Mouse (Mus musculus) urinary bladder, postnatal 36 days (tissue): ENCODE data around the gene Gm10203.
A peak's percentile ranks its signal among the peaks of the same experiment; 100 is the strongest.
"Not testable (repeated sequence)": the region's sequence is repeated elsewhere in the genome, so short reads cannot be mapped to it uniquely, and the experiment has no call there.

Experiments used
- DNase-seq, 2 experiments: peaks; one replicate each; pipeline ENCODE4 v3.0.0; 2022; ENCODE audit warnings: low spot score in 2 of 2, mixed read lengths in 1 of 2

Gene Gm10203

DNA sequence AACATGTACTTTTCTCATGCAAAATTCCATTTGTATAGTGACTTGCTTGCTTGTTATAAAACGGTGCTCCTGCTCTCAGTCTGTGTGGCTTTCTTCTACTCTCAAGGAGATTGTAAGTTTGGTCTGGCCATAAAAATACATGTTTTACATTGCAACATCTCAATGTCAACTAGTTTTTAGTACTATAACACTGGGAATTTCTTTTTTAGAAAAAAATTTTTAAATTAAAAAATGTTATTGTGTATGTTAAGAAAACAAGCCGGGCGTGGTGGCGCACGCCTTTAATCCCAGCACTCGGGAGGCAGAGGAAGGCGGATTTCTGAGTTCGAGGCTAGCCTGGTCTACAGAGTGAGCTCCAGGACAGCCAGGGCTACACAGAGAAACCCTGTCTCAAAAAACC lies at the start of gene Gm10203:
TSS of gene Gm10203 (plus strand) at position 301 of the 400 bp plus-strand sequence.
- DNase-seq, result not testable (repeated sequence)

DNA sequence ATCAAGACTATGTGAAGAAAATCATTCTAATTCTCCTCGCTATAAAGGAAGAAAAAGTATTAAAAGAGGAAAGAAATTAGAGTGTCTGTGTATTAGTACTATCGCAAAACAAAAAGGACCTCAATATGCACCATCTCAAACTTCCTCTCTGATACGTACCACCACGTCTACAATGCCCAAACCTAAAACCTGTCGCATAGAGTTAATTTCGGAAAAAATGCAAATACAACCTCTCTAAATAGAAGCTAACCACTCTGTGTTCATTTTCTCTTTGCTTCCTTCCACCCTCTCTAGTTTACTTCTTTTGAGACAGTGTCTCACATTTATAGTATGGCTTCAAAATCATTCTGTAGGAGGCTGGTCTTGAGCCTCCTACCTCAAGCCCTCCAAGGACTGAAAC lies 37.6 kb upstream of the Gm10203 start:
- no peak for DNase-seq

DNA sequence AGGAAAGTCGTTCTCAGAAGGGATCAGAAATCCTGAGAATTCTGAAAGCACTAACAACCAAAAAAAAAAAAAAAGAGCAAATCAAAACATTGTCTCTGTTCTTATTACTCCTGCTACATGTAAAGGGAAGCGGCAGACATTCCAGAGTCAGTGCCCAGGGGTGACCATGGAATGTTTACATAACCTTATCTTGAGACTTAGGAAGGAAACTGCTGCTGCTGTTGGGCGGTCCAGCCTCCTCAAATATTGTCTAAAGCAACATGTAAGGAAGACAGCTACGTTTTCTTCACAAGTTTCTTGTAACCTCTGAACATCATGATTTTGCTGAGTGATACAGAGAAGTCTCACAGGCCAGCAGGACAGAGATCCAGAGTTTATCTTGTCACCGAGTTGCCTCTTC lies 36.5 kb upstream of the Gm10203 start:
- DNase-seq, result no peak

DNA sequence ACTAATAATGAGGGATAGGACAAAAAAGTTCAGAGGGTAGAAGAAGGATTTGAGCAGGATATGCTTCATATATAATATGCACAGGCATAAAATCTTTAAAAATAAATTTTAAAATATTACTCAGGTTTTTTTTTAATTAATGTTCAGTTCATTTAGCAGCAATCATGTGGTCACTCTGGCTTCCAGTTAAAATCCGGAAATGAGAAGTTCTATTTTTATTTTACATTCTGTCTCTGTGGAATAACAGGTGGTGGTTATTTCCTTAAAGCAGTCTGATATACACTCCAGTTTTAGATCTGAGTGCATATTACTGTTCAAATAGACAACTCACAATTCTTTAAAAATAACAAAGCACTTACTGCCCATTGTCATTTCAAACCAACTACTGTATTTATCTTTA lies 35.4 kb upstream of the Gm10203 start:
- DNase-seq, result no peak

DNA sequence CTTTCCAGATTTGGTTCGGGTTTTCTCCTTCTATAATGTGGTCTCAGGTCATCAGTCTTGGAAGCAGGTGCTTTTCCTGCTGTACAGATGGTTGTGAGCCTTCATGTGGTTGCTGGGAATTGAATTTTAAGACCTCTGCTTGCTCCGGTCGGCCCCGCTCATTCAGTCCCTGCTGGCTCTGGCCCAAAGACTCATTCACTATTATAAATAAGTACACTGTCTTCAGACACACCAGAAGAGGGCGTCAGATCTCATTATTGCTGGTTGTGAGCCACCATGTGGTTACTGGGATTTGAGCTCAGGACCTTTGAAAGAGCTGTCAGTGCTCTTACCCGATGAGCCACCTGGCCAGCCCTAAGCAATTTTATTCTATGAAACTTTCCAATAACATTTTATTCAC lies 34.6 kb upstream of the Gm10203 start:
- no peak for DNase-seq

DNA sequence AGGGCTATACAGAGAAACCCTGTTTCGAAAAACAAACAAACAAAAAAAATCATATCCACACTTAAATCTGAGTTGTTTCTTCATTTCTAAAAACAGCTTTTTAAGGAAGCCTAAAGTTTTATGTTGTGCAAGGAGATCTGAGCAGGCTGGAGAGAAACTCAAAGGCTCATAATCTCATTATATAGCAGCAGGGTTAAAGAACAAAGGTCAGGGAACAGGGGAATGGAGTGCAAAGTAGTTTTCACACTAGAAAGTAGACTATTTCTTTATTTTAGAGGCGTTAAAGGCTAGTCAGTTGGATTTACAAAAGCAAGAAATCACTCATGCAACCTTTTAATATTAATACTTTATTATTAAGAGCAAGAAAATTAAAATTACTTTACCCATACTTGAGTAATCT lies 33.7 kb upstream of the Gm10203 start:
- no peak for DNase-seq

DNA sequence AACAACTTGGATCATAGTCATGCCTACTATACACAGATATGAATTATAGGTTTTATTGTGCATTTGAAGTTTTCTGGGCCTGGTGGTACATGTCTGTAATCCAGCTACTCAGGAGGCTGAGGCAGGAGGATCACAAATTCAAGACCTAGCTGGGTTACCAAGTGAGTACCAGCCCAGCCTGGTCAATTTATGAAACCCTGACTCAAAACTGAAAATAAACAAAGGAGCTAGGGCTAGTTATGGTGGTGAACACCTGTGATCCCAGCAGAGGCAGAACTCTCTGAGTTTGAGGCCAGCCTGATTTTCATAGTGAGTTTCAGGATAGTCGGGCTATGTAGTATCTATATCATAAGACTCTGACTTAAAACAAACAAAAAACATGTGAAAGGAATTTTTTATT lies 32.7 kb upstream of the Gm10203 start:
- no peak for DNase-seq

DNA sequence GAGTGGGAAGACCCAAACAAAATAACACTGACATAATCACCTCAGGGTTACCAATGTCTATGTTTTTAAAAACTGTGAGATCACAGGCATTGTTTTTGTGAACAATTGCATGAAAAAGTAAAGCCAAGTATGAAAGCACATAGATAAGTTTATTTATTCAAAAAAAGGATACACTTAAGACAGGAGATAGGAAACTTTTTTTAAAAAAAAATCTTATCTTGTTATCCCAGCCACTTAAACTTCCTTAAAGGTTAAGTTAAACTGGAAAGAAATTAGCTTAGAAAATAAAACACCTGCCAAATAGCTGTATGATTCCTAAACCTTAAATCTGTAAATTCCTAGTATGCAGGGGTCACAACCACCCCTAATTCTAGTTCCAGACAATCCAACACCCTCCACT lies 31.0 kb upstream of the Gm10203 start:
- no peak for DNase-seq

DNA sequence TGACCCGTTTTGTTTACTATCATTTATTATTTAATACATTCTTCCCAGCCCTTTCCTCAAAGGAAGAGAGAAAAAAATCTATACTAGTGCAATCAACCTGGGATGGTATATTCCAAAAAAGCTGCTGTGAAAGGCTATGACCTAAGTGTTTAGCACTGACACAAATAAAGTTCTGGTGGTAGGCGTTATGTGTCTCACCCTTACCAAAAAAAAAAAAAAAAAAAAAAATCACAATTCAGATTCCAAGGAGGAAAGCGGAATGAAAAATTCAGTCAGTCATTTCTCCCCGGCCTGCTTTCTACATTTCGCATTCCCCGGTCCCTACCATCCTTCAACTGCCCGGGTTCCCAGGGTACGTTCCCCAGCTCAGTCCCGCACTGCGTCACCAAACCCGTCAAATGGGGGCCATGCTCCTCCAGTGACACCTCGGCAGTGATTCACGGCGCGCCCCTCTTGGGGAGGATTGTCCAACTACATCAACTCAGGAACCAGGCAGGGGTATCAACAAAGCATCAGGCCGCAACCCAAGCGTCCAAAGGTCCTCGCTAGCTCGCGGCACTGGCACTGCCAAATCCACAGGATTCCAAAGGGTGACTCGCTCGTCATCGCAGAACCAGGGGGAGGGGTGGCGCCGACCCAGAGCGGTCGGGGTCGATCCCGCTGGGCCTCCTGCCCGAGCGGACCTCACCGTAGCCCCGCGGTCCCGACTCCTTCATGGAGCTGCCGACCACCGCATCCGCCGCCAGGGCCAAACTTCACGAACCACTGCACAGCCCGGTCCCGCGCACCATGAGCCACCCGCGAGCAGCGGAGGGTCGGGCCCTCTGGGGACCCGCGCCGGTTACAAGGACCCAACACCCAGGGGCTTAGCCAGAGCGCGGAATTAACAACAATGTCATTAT lies 29.5 kb upstream of the Gm10203 start:
- DNase-seq, result peak; percentile 39 to 48

DNA sequence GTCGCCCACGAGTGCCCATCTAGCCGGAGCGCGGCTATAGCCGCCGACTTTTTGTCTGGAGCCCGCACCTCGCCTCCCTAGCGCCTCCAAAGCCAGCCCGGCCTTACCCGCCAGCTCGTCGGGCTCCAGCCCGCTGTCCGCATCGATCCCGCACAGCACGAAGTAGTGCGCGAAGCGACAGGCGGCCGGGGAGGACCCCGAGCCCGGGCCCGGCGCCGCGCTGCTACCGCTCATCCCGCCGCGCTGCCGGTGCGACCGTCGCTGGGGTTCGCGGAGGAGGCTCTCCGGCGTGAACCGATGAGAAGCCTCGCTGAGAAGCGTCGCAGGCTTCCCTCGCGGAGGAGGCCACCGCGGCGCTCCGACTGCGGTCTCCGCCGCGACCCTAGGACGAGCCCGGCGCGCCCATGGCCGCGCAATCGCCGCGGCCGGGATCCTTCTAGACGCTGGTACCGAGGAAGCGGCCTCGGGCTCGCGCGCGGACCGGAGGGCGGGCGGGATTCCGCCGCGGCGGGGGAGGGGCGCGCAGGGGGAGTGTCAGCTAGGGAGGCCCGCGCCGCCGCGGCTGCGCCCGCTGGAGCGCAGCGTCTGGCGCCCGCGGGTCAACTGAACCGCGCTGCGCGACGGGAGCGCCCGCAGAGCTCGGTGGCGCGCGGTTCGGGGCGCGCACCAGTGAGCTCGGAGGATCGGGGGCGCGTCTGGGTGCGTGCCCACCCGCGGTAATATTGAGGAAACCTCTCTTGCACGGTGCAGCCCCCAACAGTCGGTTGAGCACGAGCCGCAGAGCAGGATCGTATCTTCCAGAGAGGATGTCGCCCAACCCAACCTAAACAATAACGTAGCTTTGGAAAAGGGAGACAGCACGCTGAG lies 28.7 kb upstream of the Gm10203 start, which contains the start of gene Dennd5b:
TSS of gene Dennd5b (minus strand) at position 605 of the 867 bp plus-strand sequence.
- DNase-seq, result peak; percentile 75 to 83

DNA sequence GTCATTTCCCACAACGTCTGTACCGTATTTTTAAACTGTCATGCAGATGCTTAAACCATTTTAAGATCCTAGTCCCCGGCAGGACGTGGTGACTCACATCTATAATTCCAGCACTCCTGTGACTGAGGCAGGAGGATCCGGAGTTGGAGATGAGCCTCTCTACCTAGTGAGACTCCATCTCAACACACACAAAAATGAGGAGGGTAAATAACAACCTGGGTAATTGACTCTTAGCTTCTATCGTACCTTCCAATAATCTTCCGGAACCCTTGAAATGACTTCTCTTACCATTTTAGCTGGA lies 28.1 kb upstream of the Gm10203 start:
- DNase-seq, result no peak

DNA sequence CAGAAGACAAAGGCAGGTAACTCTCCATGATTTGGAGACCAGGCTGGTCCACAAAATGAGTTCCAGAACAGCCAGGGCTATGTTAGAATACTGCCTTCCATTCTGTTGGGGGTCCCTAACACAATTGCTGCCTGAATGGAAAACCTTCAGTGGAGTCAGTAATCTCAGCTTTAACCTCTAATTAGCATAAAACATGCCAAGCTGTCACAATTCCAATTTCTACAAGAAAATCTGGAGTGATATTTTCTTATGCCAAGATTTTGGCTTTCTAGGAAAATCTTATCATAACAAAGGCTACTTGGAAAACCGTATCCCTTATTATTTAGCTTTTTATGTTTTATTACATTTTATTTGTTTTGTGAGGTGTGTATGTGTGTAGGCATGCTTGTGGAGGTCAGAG lies 26.5 kb upstream of the Gm10203 start:
- DNase-seq, result no peak

DNA sequence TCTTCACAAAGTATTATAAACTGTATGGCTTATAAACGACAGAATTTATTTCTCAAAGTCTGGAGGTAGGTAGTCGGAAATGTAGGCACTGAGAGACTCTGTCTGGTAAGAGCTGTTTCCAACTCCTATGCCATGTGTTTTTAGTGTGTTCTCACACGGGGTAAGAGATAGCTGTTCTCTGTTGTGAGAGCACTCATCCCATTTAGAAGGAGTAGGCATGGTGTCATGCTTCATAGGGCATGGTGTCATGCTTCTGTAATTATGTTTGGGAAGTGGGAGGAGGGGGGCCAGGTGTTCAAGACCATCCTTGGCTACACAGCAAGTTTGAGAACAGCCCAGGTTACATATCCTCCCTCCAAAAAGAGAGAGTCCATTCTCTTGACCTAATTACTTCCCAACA lies 22.4 kb upstream of the Gm10203 start:
- DNase-seq, result no peak

DNA sequence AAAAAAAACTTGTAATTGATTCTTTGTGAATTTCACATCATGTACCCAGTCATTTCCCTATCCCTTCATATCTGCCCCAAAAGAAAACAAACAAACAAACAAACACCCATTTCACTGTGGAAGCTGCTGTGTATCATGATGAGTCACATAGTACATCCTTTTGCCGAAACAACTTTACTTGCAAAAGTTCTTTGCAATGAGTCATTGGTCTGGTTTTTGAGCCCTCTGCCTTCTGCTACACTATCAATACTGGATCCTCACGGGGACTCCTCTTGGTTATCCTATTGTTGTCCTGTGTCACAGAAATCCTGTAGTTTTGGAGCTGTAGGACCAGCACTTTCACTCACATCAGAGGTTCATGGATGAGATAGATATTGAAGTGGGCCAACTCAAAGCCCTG lies 21.1 kb upstream of the Gm10203 start:
- no peak for DNase-seq

DNA sequence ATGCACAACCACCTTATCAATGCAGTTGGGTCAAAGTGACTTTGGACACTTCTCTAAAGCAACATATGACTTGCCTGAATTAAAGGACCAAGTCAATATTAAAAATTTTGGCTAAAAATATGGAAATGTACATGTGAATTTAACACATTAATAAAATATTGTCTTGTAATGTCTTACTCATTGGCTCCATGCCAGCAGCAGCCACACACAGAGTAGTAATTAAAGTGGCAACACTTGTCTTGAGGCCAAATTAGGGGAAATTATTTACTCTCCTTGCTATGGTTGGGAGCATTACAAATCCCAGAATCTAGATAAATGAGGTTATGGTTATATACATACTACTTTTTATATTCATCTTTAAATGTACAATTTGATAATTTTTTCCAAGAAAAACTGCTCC lies 13.0 kb upstream of the Gm10203 start:
- no peak for DNase-seq

DNA sequence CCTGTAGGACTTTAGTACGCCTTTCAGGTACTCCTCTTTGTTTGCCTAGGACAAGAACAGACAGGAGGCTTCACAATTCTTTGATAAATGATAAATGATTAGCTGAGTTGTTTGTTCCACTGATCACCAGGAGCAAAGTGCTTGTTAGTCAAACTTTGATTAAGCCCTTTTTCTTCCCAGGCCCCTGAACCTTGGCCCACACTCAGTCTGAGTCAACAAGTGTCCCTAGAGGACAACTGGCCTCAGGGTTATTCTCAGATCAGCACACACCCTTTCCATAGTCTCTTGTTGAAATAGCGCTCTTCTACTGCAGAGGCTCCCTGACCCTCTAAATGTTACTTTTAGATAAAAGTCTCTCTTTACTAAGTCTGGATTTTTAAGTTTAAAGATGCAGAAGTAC lies 11.0 kb upstream of the Gm10203 start:
- peak; percentile 39 to 65 for DNase-seq

DNA sequence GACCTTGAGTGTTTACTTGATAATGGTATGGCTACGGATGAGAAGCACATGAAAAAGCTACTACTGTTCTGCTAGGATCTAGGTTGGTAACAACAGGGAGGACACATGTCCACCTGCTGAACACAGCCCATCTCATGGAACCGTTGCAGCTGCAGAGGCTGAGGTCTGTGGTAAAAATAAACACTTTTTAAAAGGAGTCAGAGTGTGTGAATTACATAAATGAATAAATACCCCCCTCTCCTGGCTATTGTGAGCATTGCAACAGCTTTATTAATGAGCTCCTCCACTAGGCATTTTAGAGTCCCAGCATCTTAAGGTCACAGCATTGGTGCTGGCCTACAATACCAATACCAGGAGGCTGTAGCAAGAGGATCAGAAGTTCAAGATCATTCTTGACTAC lies 10.1 kb upstream of the Gm10203 start:
- DNase-seq, result peak; percentile 9 to 29

DNA sequence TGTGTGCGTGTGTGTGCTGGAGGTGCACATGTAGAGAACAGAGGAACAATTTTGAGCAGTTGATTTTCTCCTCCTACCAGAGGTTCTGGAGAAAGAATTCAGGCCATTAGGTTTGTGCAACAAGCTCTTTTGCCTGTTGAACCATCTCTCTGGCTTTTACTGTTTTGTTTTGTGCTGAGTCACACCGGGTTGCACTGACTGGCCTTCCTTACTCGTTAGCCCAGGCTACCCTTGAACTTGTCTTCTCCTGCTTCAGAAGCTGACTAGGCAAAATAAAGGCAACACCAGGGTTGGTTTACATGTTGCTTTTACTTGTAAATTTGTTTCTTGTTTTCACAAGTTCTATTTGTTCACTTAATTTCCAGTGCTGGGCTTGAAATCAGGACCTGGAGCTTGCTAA lies 6.9 kb upstream of the Gm10203 start:
- no peak for DNase-seq

DNA sequence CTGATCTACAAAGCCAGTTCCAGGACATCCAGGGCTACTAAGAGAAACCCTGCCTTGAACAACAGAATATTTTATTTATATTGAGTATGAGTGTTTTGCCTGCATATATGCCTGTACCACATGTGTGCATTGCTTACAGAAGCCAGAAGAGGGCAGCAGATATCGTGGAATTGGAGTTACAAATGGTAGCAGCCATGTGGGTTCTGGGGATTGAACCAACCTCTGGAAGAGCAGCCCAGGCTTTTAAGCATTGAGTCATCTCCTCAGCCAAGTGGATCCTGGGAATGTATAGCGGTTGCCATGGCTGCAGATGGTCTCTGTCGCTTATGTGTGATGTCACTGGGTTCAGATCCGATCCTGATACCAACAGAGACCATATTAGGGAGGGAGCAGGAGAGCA lies 3.3 kb upstream of the Gm10203 start:
- peak in 1 of 2 experiments; percentile 17 for DNase-seq

DNA sequence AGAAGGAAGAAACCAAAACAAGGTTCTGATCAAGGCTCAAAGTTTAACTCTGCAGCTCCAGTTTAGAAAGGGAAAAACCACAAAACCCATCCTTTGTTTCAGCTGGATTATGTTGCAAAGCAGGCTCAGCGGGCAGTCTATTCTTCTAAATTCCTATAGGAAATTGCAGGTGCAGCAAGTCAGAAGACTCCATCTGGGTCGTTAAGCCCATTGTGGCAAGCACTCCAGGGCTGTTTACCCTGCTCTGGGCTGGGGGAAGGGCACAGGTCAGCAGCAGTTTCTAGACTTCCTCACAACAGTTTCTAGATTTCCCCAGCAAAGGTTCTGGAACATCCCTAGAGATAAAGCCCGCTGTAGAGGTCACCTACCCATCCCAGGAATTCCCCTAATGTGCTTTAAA lies 1.1 kb downstream of the Gm10203 start:
- DNase-seq, result no peak

DNA sequence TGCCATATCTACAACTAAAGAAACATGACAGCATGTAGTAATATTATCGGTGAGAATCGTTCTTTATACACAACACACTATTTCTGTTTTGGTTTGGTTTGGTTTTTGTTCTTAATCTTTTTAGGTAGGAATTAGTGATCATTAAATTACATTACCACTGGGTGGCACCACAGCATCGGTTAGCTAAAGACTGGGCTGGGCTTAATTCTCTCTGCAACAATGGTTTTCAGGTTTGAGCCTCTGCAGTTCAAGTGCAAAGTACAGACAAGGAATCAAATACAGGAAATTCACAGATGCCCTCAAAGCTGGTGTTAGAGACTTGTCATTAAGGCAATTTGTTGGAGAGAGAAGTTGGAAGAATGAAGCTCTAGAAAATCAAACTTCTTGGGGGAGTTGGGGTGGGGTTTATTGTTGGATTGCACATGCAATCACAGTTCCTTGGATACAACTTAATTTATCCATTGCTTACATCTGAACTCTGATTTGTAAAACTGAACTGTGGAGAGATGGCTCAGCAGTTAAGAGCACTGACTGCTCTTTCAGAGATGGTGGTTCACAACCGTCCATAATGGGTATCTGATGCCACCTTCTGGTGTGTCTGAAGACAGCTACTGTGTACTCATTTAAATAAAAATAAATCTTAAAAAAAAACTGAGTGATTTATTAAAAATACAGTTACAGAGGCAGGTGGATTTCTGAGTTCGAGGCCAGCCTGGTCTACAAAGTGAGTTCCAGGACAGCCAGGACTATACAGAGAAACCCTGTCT lies 2.5 kb downstream of the Gm10203 start:
- no peak for DNase-seq
